Mouse (Mus musculus): ENCODE results near the gene Srd5a3.
A peak's percentile ranks its signal among the peaks of the same experiment; 100 is the strongest.

Gene Srd5a3

GRCm38 (mm10) chr5:76154434-76155165, 14.5 kb downstream of the Srd5a3 start:
- DNase-seq, result no peak

GRCm38 (mm10) chr5:76159555-76159954, 19.5 kb downstream of the Srd5a3 start:
- DNase-seq, result no peak

- DNase-seq, result no peak
Measured at GRCm38 (mm10) chr5:76160086-76160485, 20.0 kb downstream of the Srd5a3 start.

- no peak for DNase-seq
Measured at GRCm38 (mm10) chr5:76161491-76161890, 21.4 kb downstream of the Srd5a3 start.

GRCm38 (mm10) chr5:76162926-76163325, 22.9 kb downstream of the Srd5a3 start:
- no peak for DNase-seq

- no peak for DNase-seq
Measured at GRCm38 (mm10) chr5:76163828-76164390, 23.8 kb downstream of the Srd5a3 start.

- DNase-seq, result no peak
Measured at GRCm38 (mm10) chr5:76164827-76165226, 24.8 kb downstream of the Srd5a3 start.

GRCm38 (mm10) chr5:76170522-76170921, 30.5 kb downstream of the Srd5a3 start:
- DNase-seq, result no peak

- DNase-seq, result no peak
Measured at GRCm38 (mm10) chr5:76171039-76171438, 31.0 kb downstream of the Srd5a3 start.

GRCm38 (mm10) chr5:76175051-76175450, 35.0 kb downstream of the Srd5a3 start:
- no peak for DNase-seq

- DNase-seq, result no peak
Measured at GRCm38 (mm10) chr5:76176411-76176810, 36.3 kb downstream of the Srd5a3 start.

- DNase-seq, result no peak
Measured at GRCm38 (mm10) chr5:76176841-76177240, 36.8 kb downstream of the Srd5a3 start.

GRCm38 (mm10) chr5:76177664-76178063, 37.6 kb downstream of the Srd5a3 start:
- no peak for DNase-seq

- DNase-seq, result no peak
Measured at GRCm38 (mm10) chr5:76179171-76179570, 39.1 kb downstream of the Srd5a3 start.

- no peak for DNase-seq
Measured at GRCm38 (mm10) chr5:76179791-76180190, 39.7 kb downstream of the Srd5a3 start.

- DNase-seq, result peak; percentile 19 to 22
Measured at GRCm38 (mm10) chr5:76182326-76182725, 42.3 kb downstream of the Srd5a3 start.

GRCm38 (mm10) chr5:76183043-76183749, 43.1 kb downstream of the Srd5a3 start:
- DNase-seq, result no peak

- DNase-seq, result peak; percentile 97 to 98
Measured at GRCm38 (mm10) chr5:76183750-76184261, 43.7 kb downstream of the Srd5a3 start, which contains the start of gene Tmem165. Gene Tmem165, plus strand, starts transcription at chr5:76183880.

GRCm38 (mm10) chr5:76184286-76185080, 44.4 kb downstream of the Srd5a3 start:
- DNase-seq, result peak; percentile 79 to 83

GRCm38 (mm10) chr5:76187885-76188284, 47.8 kb downstream of the Srd5a3 start:
- DNase-seq, result no peak

GRCm38 (mm10) chr5:76190609-76191008, 50.5 kb downstream of the Srd5a3 start:
- no peak for DNase-seq

GRCm38 (mm10) chr5:76193075-76193474, 53.0 kb downstream of the Srd5a3 start:
- no peak for DNase-seq
